Mouse (Mus musculus): ENCODE results near the gene Jak3.
"Not testable (repeated sequence)": the region's sequence is repeated elsewhere in the genome, so short reads cannot be mapped to it uniquely, and the experiment has no call there.

Gene Jak3

GRCm38 (mm10) chr8:71723047-71723551, 47.0 kb downstream of the Jak3 start:
- no peak for DNase-seq (ENCODE audit: low spot score)

GRCm38 (mm10) chr8:71724389-71724788, 48.3 kb downstream of the Jak3 start:
- peak; percentile 44 for DNase-seq (ENCODE audit: low spot score)

- DNase-seq (ENCODE audit: low spot score) = peak; percentile 88
Observed at GRCm38 (mm10) chr8:71725122-71725924, 49.2 kb downstream of the Jak3 start, which contains the start of gene Fcho1. Gene Fcho1 (minus strand): TSS chr8:71725716.

DNA sequence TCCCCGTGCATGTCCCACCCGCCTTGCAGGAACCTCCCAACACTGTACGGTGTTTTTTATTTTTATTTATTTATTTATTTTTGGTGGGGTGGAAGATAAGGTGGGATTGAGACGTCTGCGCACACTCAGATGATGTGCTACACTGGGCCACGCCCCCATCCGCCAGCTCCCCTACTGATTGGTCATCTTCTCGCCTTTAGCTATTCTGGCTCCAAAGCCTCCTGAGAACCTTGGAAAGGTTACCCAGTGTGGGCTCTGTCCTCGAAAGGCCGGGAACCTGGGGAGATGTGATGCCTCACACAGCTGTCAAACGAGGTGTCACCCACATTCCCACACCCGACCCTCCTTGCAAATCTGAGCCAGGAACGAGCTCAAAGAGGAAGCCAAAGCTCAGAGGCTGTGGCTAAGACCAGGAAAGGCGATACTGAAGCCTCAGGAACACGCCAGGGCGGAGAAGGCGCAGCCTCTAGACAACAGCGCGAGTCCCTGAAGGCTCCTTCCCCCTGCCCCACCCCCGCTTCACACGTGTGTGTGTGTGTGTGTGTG, 52.2 kb downstream of the Jak3 start:
- DNase-seq (ENCODE audit: low spot score) = peak; percentile 66

DNA sequence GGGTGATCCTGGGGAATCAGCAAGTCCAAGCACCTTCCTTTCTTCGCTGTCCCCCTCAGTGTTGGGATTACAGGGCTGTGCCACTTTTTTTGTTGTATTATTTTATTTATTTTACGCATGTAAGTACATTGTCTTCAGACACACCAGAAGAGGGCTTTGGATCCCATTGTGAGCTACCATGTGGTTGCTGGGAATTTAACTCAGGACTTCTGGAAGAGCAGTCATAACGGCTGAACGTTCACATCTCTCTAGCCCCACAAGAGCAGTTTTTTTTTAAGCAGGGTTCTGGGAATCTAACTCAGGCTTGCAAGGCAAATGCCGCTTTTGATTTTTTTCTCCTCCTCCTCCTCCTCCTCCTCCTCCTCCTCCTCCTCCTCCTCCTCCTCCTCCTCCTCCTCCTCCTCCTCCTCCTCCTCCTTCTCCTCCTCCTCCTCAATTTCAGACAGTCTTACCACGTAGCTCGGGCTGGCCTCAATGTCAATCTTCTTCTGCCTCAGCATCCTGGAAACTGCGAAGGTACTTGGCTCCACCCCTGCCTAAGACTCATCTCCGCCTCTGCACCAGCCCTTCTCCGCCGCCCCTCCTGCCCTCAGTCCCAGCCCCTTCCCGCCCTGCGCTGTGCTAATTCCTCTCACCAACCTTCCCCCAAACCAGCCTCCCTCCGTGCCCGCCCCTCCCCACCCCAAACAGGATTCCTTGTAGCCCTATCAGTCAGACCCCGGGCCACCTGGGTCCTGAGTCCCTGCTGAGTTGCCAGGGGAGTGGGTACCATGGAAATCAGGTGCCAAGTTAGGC, 52.9 kb downstream of the Jak3 start:
- DNase-seq (ENCODE audit: low spot score) = peak; percentile 37

- peak; percentile 76 for DNase-seq (ENCODE audit: low spot score)
Observed at GRCm38 (mm10) chr8:71731652-71732230, 55.6 kb downstream of the Jak3 start.

DNA sequence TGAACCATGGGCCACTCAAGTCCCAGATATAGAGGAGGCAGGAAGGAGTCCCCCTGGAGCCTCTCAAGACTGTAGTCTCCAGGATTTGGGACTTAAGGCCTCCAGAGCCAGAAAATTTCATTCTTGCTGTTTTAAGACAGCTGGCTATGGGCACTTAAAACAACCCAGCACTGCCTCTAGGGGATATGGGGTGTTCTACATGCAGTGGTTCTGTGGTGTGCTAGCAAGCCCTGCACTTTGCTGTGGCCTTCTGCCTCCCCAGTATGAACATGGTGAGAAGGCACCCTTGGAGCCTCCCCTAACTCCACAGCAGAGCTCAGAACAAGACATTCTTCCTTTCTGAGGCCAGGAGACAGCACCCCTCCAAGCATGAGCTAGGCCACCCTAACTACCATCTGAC, 62.2 kb downstream of the Jak3 start:
- DNase-seq (ENCODE audit: low spot score) = not testable (repeated sequence)

Measured in testis, postnatal 10 days (tissue).